Mouse (Mus musculus): ENCODE data around the gene Spen. TPM values are rescaled to one million over a fixed set of nuclear protein-coding genes. Genes with fewer than 3 reads are reported as not detected.

The Spen gene
- polyA plus RNA-seq, 1 experiment from 2014 or later, result 23.9 TPM

GRCm38 (mm10) chr4:141435974-141436373 lies 102.4 kb downstream of the Spen start, which contains the start of gene Srarp:
Gene Srarp (minus strand): TSS chr4:141436105.
- ATAC-seq (ENCODE audit: low FRiP score, low TSS enrichment) (no peak), DNase-seq (no peak)
- Histone ChIP-seq H3K27ac (replicated peaks; ENCODE audit: low read depth, low read length) (no peak within 1 kb of the TSS), H3K36me3 (ENCODE audit: control insufficient read depth, insufficient read depth, low read length) (no peaks in the 10 kb centered on the region), H3K9ac (replicated peaks; ENCODE audit: low read length) (no peak within 1 kb of the TSS), H3K4me2 (ENCODE audit: low read length) (no peak within 1 kb of the TSS), H3K9me3 (ENCODE audit: control insufficient read depth, low read length) (no peaks in the 10 kb centered on the region), H3K27me3 (ENCODE audit: control insufficient read depth, insufficient read depth, low read length) (no peaks in the 10 kb centered on the region), H3K4me1 (ENCODE audit: control insufficient read depth, insufficient read depth, low read length) (no peaks in the 10 kb centered on the region), H3K4me3 (replicated peaks; ENCODE audit: low read depth, low read length) (no peak within 1 kb of the TSS)
- 93% methylated on average over 1 of the region's 1 CpGs for WGBS

GRCm38 (mm10) chr4:141433191-141433590 lies 105.2 kb downstream of the Spen start:
- H3K27ac ChIP-seq (replicated peaks; ENCODE audit: low read depth, low read length), result no peak overlapping the region
- H3K36me3 ChIP-seq (ENCODE audit: control insufficient read depth, insufficient read depth, low read length), result no peaks in the 10 kb centered on the region
- no peak for ATAC-seq (ENCODE audit: low FRiP score, low TSS enrichment)
- H3K9ac ChIP-seq (replicated peaks; ENCODE audit: low read length), result no peak overlapping the region
- H3K4me3 ChIP-seq (replicated peaks; ENCODE audit: low read depth, low read length), result no peak overlapping the region
- 78% methylated on average over 18 of the region's 18 CpGs for WGBS
- DNase-seq, result no peak
- H3K4me2 ChIP-seq (ENCODE audit: low read length), result no peak overlapping the region
- H3K9me3 ChIP-seq (ENCODE audit: control insufficient read depth, low read length), result no peaks in the 10 kb centered on the region
- no peaks in the 10 kb centered on the region for H3K4me1 ChIP-seq (ENCODE audit: control insufficient read depth, insufficient read depth, low read length)
- no peaks in the 10 kb centered on the region for H3K27me3 ChIP-seq (ENCODE audit: control insufficient read depth, insufficient read depth, low read length)

- H3K9ac ChIP-seq (replicated peaks; ENCODE audit: low read length), result no peak overlapping the region
- no peaks in the 10 kb centered on the region for H3K9me3 ChIP-seq (ENCODE audit: control insufficient read depth, low read length)
- no peak for ATAC-seq (ENCODE audit: low FRiP score, low TSS enrichment)
- no peaks in the 10 kb centered on the region for H3K36me3 ChIP-seq (ENCODE audit: control insufficient read depth, insufficient read depth, low read length)
- no peak overlapping the region for H3K27ac ChIP-seq (replicated peaks; ENCODE audit: low read depth, low read length)
- H3K4me2 ChIP-seq (ENCODE audit: low read length), result no peak overlapping the region
- no peak overlapping the region for H3K4me3 ChIP-seq (replicated peaks; ENCODE audit: low read depth, low read length)
- H3K4me1 ChIP-seq (ENCODE audit: control insufficient read depth, insufficient read depth, low read length), result no peaks in the 10 kb centered on the region
- no peak for DNase-seq
- 73% methylated on average over 14 of the region's 14 CpGs for WGBS
- H3K27me3 ChIP-seq (ENCODE audit: control insufficient read depth, insufficient read depth, low read length), result no peaks in the 10 kb centered on the region
Observed at GRCm38 (mm10) chr4:141432666-141433065, 105.7 kb downstream of the Spen start.

GRCm38 (mm10) chr4:141430997-141431396 lies 107.4 kb downstream of the Spen start:
- DNase-seq, result peak; percentile 79
- Histone ChIP-seq H3K27ac (replicated peaks; ENCODE audit: low read depth, low read length) (no peak overlapping the region), H3K4me2 (ENCODE audit: low read length) (no peak overlapping the region), H3K9me3 (ENCODE audit: control insufficient read depth, low read length) (no peaks in the 10 kb centered on the region), H3K27me3 (ENCODE audit: control insufficient read depth, insufficient read depth, low read length) (no peaks in the 10 kb centered on the region), H3K4me3 (replicated peaks; ENCODE audit: low read depth, low read length) (no peak overlapping the region), H3K36me3 (ENCODE audit: control insufficient read depth, insufficient read depth, low read length) (no peaks in the 10 kb centered on the region), H3K9ac (replicated peaks; ENCODE audit: low read length) (no peak overlapping the region), H3K4me1 (ENCODE audit: control insufficient read depth, insufficient read depth, low read length) (no peaks in the 10 kb centered on the region)
- no peak for ATAC-seq (ENCODE audit: low FRiP score, low TSS enrichment)
- WGBS, result 42% methylated on average over 9 of the region's 9 CpGs

GRCm38 (mm10) chr4:141429847-141430246 lies 108.5 kb downstream of the Spen start:
- 57% methylated on average over 9 of the region's 9 CpGs for WGBS
- Histone ChIP-seq H3K36me3 (ENCODE audit: control insufficient read depth, insufficient read depth, low read length) (no peaks in the 10 kb centered on the region), H3K4me2 (ENCODE audit: low read length) (no peak overlapping the region), H3K4me3 (replicated peaks; ENCODE audit: low read depth, low read length) (no peak overlapping the region), H3K27me3 (ENCODE audit: control insufficient read depth, insufficient read depth, low read length) (0 out of 2 replicates have a peak, but pooled peaks cover 3% of the 10 kb centered on the region), H3K4me1 (ENCODE audit: control insufficient read depth, insufficient read depth, low read length) (0 out of 2 replicates have a peak, but pooled peaks cover 6% of the 10 kb centered on the region), H3K27ac (replicated peaks; ENCODE audit: low read depth, low read length) (no peak overlapping the region), H3K9me3 (ENCODE audit: control insufficient read depth, low read length) (no peaks in the 10 kb centered on the region), H3K9ac (replicated peaks; ENCODE audit: low read length) (no peak overlapping the region)
- DNase-seq (no peak), ATAC-seq (ENCODE audit: low FRiP score, low TSS enrichment) (no peak)

- H3K9ac ChIP-seq (replicated peaks; ENCODE audit: low read length), result no peak overlapping the region
- no peaks in the 10 kb centered on the region for H3K36me3 ChIP-seq (ENCODE audit: control insufficient read depth, insufficient read depth, low read length)
- H3K27ac ChIP-seq (replicated peaks; ENCODE audit: low read depth, low read length), result no peak overlapping the region
- 0 out of 2 replicates have a peak, but pooled peaks cover 6% of the 10 kb centered on the region for H3K4me1 ChIP-seq (ENCODE audit: control insufficient read depth, insufficient read depth, low read length)
- no peak overlapping the region for H3K4me3 ChIP-seq (replicated peaks; ENCODE audit: low read depth, low read length)
- 86% methylated on average over 6 of the region's 6 CpGs for WGBS
- H3K4me2 ChIP-seq (ENCODE audit: low read length), result no peak overlapping the region
- no peak for DNase-seq
- no peaks in the 10 kb centered on the region for H3K9me3 ChIP-seq (ENCODE audit: control insufficient read depth, low read length)
- 0 out of 2 replicates have a peak, but pooled peaks cover 4% of the 10 kb centered on the region for H3K27me3 ChIP-seq (ENCODE audit: control insufficient read depth, insufficient read depth, low read length)
- no peak for ATAC-seq (ENCODE audit: low FRiP score, low TSS enrichment)
Observed at GRCm38 (mm10) chr4:141429381-141429780, 109.0 kb downstream of the Spen start.

GRCm38 (mm10) chr4:141427921-141428320 lies 110.5 kb downstream of the Spen start:
- H3K36me3 ChIP-seq (ENCODE audit: control insufficient read depth, insufficient read depth, low read length), result no peaks in the 10 kb centered on the region
- no peak overlapping the region for H3K9ac ChIP-seq (replicated peaks; ENCODE audit: low read length)
- WGBS, result 84% methylated on average over 13 of the region's 13 CpGs
- 0 out of 2 replicates have a peak, but pooled peaks cover 4% of the 10 kb centered on the region for H3K27me3 ChIP-seq (ENCODE audit: control insufficient read depth, insufficient read depth, low read length)
- DNase-seq (no peak), ATAC-seq (ENCODE audit: low FRiP score, low TSS enrichment) (no peak)
- H3K27ac ChIP-seq (replicated peaks; ENCODE audit: low read depth, low read length), result no peak overlapping the region
- H3K4me3 ChIP-seq (replicated peaks; ENCODE audit: low read depth, low read length), result no peak overlapping the region
- no peaks in the 10 kb centered on the region for H3K9me3 ChIP-seq (ENCODE audit: control insufficient read depth, low read length)
- H3K4me2 ChIP-seq (ENCODE audit: low read length), result no peak overlapping the region
- 0 out of 2 replicates have a peak, but pooled peaks cover 6% of the 10 kb centered on the region for H3K4me1 ChIP-seq (ENCODE audit: control insufficient read depth, insufficient read depth, low read length)

- ATAC-seq (ENCODE audit: low FRiP score, low TSS enrichment) (no peak), DNase-seq (no peak)
- no peak overlapping the region for H3K27ac ChIP-seq (replicated peaks; ENCODE audit: low read depth, low read length)
- no peak overlapping the region for H3K4me3 ChIP-seq (replicated peaks; ENCODE audit: low read depth, low read length)
- H3K36me3 ChIP-seq (ENCODE audit: control insufficient read depth, insufficient read depth, low read length), result no peaks in the 10 kb centered on the region
- 86% methylated on average over 10 of the region's 10 CpGs for WGBS
- H3K9ac ChIP-seq (replicated peaks; ENCODE audit: low read length), result no peak overlapping the region
- H3K4me1 ChIP-seq (ENCODE audit: control insufficient read depth, insufficient read depth, low read length), result 0 out of 2 replicates have a peak, but pooled peaks cover 6% of the 10 kb centered on the region
- H3K27me3 ChIP-seq (ENCODE audit: control insufficient read depth, insufficient read depth, low read length), result 0 out of 2 replicates have a peak, but pooled peaks cover 4% of the 10 kb centered on the region
- no peak overlapping the region for H3K4me2 ChIP-seq (ENCODE audit: low read length)
- H3K9me3 ChIP-seq (ENCODE audit: control insufficient read depth, low read length), result no peaks in the 10 kb centered on the region
Observed at GRCm38 (mm10) chr4:141426796-141427745, 111.3 kb downstream of the Spen start.

All from midbrain, embryonic 14.5 days (tissue).